Mouse (Mus musculus) left cerebral cortex, adult 8-10 months (tissue): ENCODE data around the gene Prss35. TPM values are rescaled to one million over a fixed set of nuclear protein-coding genes. Genes with fewer than 3 reads are reported as not detected.

Experiments used
- DNase-seq, 2 experiments: peaks; one replicate each; pipeline ENCODE4 v3.0.0; 2022; ENCODE audit warnings: low spot score in 2 of 2
- total RNA-seq, 4 experiments: library from RNA; stranded (reverse); gene quantifications; 2 replicates each; pipeline ENCODE4 v1.2.4; 2022

Gene Prss35
- total RNA-seq, 4 experiments from 2014 or later = 2.0 to 2.7 (median 2.3) TPM

DNA sequence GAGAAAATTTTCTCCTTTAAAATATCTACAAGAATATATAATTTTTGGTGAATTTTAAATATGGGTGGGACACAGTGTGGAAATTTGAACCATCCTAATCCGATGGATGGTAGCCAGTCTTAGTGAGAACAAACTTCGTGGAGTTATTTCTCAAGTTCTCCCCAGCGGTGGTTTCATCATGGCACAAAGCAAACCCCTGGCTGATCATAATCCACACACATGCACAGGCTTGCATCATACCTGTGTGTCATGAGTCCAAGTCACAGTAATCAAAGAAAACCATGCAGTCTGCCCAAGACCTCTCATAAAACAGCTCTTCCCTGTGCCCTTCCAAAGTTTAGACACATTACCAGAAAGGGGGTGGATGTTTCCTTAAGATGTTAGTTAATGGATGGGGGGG, 13.6 kb upstream of the Prss35 start:
- no peak for DNase-seq

DNA sequence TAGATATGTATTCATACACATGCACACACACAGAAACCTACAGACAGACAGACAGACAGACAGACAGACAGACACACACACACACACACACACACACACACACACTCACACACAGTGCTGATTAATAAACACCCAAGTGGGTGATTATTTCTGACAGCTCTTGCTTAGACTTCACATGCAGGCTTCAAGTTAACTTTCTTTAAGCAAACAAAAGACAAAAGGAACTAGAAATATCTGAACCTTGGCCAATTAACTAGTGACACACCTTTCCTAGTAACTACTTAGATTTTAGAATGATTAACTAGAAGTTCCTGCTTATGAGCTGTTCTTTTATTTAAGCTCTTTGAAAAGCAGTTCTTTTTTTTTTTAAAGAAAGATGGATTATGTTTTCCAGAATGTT, 9.1 kb upstream of the Prss35 start:
- no peak for DNase-seq

GRCm38 (mm10) chr9:86734795-86735194, 8.7 kb upstream of the Prss35 start:
- no peak for DNase-seq

GRCm38 (mm10) chr9:86736991-86737390, 6.5 kb upstream of the Prss35 start:
- DNase-seq = no peak

GRCm38 (mm10) chr9:86738067-86738466, 5.4 kb upstream of the Prss35 start:
- DNase-seq = no peak

GRCm38 (mm10) chr9:86738801-86739200, 4.6 kb upstream of the Prss35 start:
- DNase-seq = no peak

GRCm38 (mm10) chr9:86739971-86740370, 3.5 kb upstream of the Prss35 start:
- DNase-seq = no peak

DNA sequence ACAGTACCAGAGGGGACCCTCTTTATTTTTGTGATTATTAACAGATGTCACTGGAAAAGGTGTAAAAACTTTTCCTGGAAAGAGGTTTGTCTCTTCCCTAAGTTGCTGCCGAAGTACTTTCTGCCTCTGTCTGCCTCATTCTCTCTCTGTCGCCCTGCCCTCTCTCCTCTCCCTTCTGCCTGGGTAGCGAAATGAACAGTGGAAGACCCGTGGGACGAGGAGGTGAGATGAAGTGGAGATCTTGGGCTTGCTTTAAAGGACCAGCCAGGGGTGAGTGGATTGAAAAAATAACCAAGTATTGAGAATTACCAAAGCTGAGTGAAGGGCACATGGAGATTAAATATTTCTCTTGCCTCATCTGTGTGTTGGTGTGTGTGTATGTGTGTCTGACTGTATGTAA, 592 bp downstream of the Prss35 start:
- no peak for DNase-seq

DNA sequence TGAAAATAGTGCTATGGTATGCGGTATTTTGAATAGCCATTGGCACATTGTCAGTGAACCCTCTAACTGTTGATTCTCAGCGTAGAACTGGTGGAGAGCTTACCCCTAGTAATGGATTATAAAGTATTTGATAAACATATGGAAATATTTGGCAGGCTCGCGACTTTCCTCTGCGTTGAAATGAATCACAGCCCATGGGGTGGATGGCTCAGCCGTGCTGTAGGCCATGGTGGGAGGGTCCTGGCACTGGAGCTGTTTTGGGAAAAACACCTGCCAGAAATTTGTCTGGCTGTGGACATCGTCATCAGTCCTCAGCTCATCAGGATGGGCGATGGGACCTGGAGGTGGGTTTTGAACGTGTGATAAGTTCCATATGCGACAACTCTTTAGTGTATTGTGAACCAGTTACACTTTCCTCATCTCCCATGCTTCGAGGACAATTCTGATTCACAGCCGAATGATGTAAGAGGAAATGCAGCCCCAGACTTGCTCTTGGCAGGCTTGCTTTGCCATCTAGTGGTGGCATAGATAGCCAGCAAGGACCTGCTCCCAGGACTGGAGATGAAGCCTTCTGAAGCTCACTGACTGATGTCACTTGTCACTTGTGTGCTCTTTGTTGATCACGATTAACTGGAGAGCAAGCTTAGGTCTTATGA, 2.6 kb downstream of the Prss35 start:
- DNase-seq = peak; percentile 34 to 71

DNA sequence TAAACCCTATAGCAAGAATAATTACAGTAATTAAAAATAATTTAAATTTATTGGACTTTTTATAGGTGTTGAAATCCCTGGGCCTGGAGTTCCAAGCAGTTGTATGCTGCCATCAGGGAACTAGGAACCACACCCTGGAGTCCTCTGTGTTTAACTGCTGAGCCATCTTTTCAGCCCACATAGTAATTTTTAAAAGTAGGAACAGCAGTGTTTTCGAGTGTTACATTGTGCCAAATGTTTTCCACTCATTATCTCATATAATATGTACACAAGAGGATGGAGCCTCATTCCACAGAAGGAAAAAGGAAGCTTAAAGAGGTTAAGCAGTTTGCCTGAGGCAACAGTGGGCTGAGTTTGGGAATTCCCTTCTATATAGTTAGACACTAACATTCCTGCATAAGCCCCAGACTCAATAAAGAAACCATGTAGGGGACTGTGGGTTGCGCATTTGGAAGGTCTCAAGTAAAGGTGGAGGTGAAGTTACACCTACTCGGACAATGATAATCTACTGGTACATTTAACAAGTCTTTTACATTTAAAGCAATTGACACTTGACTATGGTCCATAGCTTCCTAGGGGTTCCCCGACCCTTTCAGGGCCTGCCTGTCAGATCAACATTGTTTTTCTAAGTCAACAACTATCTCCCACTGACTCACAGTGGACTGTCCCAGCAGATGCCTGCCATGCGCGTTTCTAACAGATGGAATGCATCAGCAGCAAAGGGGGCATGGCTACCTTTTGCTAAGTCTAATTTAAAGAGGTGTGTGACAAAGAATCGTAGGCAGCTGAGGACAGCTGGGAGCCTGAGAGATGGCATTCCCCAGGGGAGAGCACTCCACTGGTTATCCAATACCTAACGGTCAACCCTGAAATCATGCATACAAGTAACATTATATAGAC, 19.3 kb downstream of the Prss35 start:
- no peak for DNase-seq

- no peak for DNase-seq
Observed at GRCm38 (mm10) chr9:86764002-86764401, 20.6 kb downstream of the Prss35 start.

GRCm38 (mm10) chr9:86766991-86767390, 23.5 kb downstream of the Prss35 start:
- DNase-seq = no peak

GRCm38 (mm10) chr9:86772897-86773296, 29.4 kb downstream of the Prss35 start:
- no peak for DNase-seq

DNA sequence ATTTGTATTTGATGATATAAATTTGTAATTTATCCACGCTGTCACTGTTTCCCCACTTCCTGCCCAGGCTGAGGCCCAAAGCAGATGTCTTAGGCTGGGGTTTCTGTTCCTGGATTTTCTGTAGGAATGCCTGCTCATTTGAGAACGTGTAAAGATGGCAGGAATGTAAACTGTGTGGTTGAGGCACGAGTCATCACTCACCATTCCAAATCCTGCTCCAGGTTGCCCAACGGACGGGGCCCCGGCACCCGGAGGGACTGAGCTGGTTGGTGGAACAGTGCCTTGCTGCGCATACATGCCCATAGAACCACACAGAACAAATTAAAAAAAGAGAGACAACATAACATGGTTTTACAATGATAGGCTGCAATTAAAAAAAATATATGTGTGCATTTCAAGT, 30.5 kb downstream of the Prss35 start:
- no peak for DNase-seq

GRCm38 (mm10) chr9:86775374-86775773, 31.9 kb downstream of the Prss35 start:
- no peak for DNase-seq

- DNase-seq = no peak
Observed at GRCm38 (mm10) chr9:86777309-86777708, 33.9 kb downstream of the Prss35 start.

GRCm38 (mm10) chr9:86778212-86778611, 34.8 kb downstream of the Prss35 start:
- no peak for DNase-seq

GRCm38 (mm10) chr9:86781426-86781825, 38.0 kb downstream of the Prss35 start:
- DNase-seq = no peak

GRCm38 (mm10) chr9:86782836-86783235, 39.4 kb downstream of the Prss35 start:
- no peak for DNase-seq

- DNase-seq = no peak
Observed at GRCm38 (mm10) chr9:86789186-86789585, 45.7 kb downstream of the Prss35 start.

DNA sequence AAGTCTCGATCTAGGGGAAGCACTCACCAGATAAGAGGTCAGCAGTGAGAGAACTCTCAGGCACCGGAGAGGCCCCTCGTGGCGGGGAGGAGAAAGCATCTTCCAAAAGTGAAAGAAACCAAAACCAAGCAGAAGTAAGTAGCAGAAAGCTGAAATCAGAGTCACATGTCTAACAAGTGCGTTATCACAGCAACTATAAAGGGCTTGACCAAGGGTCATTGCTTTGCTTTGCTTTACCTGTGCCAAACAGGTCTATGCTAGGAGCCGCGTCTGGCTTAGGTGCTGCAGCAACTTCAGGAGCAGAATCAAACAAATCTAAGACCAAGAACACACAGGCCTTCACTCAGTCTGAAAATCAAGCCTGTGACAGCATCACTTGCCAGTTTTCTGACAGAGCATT, 48.5 kb downstream of the Prss35 start:
- DNase-seq = peak in 1 of 2 experiments; percentile 3

- DNase-seq = no peak
Observed at GRCm38 (mm10) chr9:86795236-86795635, 51.8 kb downstream of the Prss35 start.

DNA sequence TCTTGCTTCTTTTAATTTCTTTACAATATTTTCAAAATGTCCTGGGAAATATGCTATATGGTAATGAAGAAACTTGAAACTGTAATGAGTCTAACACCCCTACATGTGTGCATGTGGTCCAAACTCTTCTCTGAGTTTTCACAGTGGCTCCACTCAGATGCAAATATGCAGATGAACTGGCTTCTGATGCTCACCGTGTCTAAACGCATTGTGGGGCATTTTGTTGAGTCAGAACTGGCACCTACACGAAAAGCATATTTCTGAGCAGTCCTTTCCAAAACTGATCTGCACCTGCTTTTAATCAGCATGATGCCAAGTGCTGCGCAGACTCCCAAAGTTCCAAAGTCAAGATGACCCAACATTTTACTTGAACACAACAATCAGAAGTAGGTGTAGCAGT, 54.1 kb downstream of the Prss35 start:
- no peak for DNase-seq
